Mouse (Mus musculus): ENCODE measurements around the gene Zkscan3. TPM values are rescaled to one million over a fixed set of nuclear protein-coding genes. Genes with fewer than 3 reads are reported as not detected.
"Not testable (repeated sequence)": the region's sequence is repeated elsewhere in the genome, so short reads cannot be mapped to it uniquely, and the experiment has no call there.

Zkscan3 gene
- polyA plus RNA-seq, 1 experiment from 2014 or later = 103 TPM

DNA sequence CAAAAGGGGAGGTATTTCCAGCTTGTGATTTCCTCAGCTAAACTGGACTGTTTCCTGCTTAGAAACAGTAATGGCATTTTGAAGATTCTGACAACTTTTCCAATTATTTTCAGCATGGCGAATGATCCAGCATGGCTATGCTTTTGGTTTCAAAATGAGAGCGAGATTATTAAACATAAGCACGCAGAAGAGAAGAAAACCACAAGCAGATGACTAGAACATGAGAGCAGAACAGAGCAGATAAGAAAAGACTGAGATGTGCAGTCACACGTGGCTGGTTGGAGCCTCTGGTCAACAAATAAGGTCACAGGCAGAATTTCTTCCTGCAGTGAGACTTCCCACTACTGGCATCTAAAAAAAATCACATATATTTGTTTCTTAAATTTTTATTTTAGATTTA lies 12.7 kb upstream of the Zkscan3 start:
- Histone ChIP-seq H3K9ac (replicated peaks) (no peak overlapping the region), H3K4me3 (replicated peaks) (no peak overlapping the region), H3K27me3 (no peaks in the 10 kb centered on the region), H3K4me1 (replicated peaks) (no peaks in the 10 kb centered on the region), H3K27ac (no peak overlapping the region), H3K36me3 (no peaks in the 10 kb centered on the region), H3K9me3 (no peaks in the 10 kb centered on the region), H3K4me2 (no peak overlapping the region)
- 83% methylated on average over 4 of the region's 4 CpGs for WGBS
- no peak for ATAC-seq (ENCODE audit: insufficient number of reproducible peaks, insufficient read depth, low FRiP score, low TSS enrichment, low read depth)

DNA sequence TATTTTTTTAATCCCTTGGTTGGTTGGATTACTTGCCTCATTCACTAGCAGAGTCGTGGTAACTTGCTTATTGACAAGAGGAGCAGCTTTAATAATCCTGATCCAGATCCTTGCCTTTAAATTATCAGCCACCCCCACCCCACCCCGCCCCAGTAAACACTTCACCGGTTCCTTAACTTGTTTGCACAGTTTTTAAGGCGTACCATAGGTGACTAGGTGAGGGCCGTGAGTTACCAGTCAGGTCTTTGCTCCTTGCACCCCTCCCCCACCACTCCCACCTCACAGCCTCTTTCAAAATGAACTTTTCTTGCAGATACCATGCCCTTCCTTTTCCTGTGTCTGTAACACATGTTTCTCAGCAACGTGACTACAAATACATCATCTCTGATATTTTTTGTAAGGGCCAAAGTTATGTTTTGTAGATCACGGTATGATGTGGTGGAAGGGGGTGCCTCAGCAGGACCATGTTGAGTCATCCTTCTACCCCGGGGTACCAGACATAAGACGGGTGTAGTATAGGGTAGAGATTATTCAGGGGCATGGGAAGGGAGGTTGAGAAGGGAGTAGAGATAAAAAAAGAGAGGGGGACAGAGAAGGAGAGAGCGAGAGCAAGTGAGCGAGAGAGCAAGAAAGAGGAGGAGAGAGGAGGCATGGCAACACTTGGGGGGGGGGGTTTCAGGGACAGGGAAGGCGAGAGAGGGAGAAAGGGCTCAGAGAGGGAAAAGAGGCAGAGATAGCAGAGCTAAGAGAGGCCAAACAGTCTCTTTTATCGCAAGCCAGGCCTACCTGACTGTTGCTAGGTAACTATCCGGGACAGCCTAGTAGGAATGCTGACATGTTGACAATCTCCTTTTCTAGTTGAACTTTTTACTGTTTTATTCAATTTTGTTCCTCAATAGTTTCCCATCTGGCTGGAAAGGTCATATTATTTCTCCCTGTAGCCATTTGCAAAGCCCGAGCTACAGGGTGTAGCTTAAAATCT lies 12.0 kb upstream of the Zkscan3 start:
- Histone ChIP-seq H3K27ac (no peak overlapping the region), H3K36me3 (no peaks in the 10 kb centered on the region), H3K4me2 (no peak overlapping the region), H3K9ac (replicated peaks) (no peak overlapping the region), H3K9me3 (no peaks in the 10 kb centered on the region), H3K4me1 (replicated peaks) (no peaks in the 10 kb centered on the region), H3K4me3 (replicated peaks) (no peak overlapping the region), H3K27me3 (no peaks in the 10 kb centered on the region)
- 77% methylated on average over 14 of the region's 15 CpGs for WGBS
- ATAC-seq (ENCODE audit: insufficient number of reproducible peaks, insufficient read depth, low FRiP score, low TSS enrichment, low read depth) = no peak

DNA sequence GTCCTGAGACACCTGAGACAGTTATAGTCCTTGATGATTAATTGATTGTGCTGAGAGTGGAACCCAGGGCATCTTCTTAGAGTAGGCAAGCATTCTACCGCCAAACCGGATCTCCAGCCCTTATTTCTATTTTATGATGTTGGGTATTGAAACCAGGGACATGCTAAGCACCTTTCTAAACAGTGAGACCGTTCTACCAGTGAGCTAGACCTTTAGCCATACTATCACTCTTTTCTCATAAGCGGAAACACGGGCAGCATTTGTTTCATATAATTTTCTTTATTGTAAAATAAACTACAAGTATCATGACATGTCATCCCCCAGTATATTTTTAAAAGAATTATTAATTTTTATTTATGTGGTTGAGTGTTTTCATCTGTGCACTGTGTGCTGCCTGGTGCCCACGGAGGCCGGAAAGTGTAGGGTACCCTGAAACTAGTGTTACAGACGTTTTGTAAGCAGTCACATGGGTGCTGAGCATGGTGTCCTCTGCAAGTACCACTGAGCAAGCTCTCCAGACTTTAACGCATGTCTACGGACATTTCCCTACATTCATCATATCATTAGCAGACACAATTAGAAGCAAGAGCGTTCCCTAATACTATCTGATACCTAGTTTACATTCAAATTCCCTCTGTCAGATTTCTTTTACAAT lies 6.4 kb upstream of the Zkscan3 start:
- Histone ChIP-seq H3K27me3 (no peaks in the 10 kb centered on the region), H3K36me3 (no peaks in the 10 kb centered on the region), H3K4me1 (replicated peaks) (0 out of 2 replicates have a peak, but pooled peaks cover 3% of the 10 kb centered on the region), H3K4me3 (replicated peaks) (peak overlapping the region; percentile 50), H3K27ac (peak overlapping the region; percentile 80), H3K9ac (replicated peaks) (0 out of 2 replicates have a peak overlapping the region, but pooled peaks have one; percentile 45), H3K9me3 (no peaks in the 10 kb centered on the region), H3K4me2 (peak overlapping the region; percentile 67)
- WGBS = 54% methylated on average over 11 of the region's 11 CpGs
- peak; percentile 60; the same call in 1 of the 2 replicates for ATAC-seq (ENCODE audit: insufficient number of reproducible peaks, insufficient read depth, low FRiP score, low TSS enrichment, low read depth)

DNA sequence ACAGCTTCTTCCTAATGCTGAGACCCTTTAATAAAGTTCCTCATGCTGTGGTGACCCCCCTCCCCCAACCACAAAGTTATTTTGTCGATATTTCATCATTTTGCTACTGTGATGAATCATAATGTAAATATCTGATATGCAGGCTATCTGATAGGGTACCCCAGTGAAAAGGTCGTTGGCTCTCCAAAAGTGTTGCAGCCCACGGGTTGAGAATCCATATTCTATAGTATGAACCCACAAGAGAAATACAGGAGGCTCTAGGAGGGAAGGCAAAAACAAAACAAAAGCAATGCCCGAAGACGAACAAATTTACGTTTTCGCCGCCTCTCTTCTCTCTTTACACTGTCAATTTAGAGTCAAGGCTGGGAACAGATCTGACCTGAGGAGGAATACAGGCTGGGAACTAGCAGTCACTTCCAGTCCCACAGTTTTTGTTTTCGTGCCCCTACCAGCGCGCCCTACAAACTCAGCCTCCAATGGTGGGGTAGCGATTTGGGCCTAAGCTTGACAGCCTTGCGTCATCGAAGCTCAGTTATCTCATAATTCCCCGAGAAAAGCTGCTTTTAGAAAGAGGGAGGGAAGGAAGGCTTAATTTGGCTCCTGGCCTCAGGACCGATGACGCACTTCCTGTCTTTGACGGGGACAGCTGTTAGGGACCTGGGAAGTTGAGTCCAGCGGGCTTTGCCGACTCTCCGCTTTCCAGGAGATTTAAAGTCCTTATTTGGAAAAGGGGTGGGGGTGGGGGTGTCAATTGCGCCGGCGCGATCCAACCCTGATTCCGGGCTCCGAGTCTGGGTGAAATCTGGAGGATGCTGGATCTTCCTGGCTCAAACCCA lies 5.6 kb upstream of the Zkscan3 start:
- Histone ChIP-seq H3K27me3 (no peaks in the 10 kb centered on the region), H3K4me1 (replicated peaks) (0 out of 2 replicates have a peak, but pooled peaks cover 3% of the 10 kb centered on the region), H3K4me3 (replicated peaks) (peak overlapping the region; percentile 50), H3K36me3 (no peaks in the 10 kb centered on the region), H3K4me2 (peak overlapping the region; percentile 67), H3K27ac (peak overlapping the region; percentile 80), H3K9ac (replicated peaks) (peak overlapping the region; percentile 63), H3K9me3 (no peaks in the 10 kb centered on the region)
- peak; percentile 92 for ATAC-seq (ENCODE audit: insufficient number of reproducible peaks, insufficient read depth, low FRiP score, low TSS enrichment, low read depth)
- 6% methylated on average over 27 of the region's 27 CpGs for WGBS

DNA sequence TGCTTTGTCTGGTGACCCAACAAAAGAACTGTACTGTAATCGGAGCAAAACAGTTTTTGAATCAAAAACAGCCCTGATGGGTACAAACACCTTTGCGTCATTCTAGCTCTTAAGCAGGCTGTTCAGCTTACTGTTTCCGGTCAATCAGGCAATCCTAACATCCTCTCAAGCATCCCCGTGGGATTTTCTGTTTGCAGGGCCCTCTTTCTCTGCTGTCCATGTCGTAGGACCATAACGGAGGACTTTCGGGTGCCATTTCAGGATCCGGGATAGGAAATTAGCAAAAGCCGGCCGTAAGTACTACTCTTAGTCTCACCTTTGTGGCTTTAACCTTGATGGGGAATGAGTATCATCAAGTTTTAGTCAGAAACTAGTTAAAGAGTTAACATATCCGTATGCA lies 4.8 kb upstream of the Zkscan3 start:
- H3K36me3 ChIP-seq = no peaks in the 10 kb centered on the region
- H3K4me1 ChIP-seq (replicated peaks) = 0 out of 2 replicates have a peak, but pooled peaks cover 3% of the 10 kb centered on the region
- WGBS = 78% methylated on average over 11 of the region's 11 CpGs
- no peak for ATAC-seq (ENCODE audit: insufficient number of reproducible peaks, insufficient read depth, low FRiP score, low TSS enrichment, low read depth)
- no peaks in the 10 kb centered on the region for H3K27me3 ChIP-seq
- peak overlapping the region; percentile 67 for H3K4me2 ChIP-seq
- no peak overlapping the region for H3K27ac ChIP-seq
- H3K4me3 ChIP-seq (replicated peaks) = no peak overlapping the region
- H3K9me3 ChIP-seq = no peaks in the 10 kb centered on the region
- no peak overlapping the region for H3K9ac ChIP-seq (replicated peaks)

DNA sequence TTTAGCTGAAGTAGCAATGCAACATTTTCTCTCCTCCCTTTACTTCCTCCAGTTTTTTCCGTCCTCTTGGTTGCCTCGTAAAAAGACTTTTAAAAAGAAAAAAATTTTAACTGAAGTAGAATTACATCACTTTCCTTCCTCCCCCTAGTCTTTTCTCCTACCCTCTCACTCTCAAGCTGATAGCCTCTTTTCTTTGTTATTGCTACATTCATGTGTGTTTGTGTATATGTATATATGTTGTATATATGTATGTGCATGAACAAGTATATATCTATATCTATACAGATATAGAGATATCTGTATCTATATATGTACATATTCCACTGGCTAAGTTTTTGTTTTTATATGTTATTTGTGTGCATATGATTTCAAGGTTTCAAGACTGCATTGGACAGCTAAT lies 293 bp upstream of the Zkscan3 start:
- Histone ChIP-seq H3K4me2 (peak overlapping the region; percentile 76), H3K4me1 (replicated peaks) (peaks cover 11% of the 10 kb centered on the region), H3K27ac (no peak overlapping the region; the same call in 1 of the 2 replicates), H3K36me3 (peaks cover 17% of the 10 kb centered on the region), H3K9ac (replicated peaks) (peak overlapping the region; percentile 81; the same call in 1 of the 2 replicates), H3K4me3 (replicated peaks) (peak overlapping the region; percentile 81), H3K9me3 (no peaks in the 10 kb centered on the region), H3K27me3 (no peaks in the 10 kb centered on the region)
- WGBS = 0% methylated on average over 2 of the region's 2 CpGs
- ATAC-seq (ENCODE audit: insufficient number of reproducible peaks, insufficient read depth, low FRiP score, low TSS enrichment, low read depth) = no peak

DNA sequence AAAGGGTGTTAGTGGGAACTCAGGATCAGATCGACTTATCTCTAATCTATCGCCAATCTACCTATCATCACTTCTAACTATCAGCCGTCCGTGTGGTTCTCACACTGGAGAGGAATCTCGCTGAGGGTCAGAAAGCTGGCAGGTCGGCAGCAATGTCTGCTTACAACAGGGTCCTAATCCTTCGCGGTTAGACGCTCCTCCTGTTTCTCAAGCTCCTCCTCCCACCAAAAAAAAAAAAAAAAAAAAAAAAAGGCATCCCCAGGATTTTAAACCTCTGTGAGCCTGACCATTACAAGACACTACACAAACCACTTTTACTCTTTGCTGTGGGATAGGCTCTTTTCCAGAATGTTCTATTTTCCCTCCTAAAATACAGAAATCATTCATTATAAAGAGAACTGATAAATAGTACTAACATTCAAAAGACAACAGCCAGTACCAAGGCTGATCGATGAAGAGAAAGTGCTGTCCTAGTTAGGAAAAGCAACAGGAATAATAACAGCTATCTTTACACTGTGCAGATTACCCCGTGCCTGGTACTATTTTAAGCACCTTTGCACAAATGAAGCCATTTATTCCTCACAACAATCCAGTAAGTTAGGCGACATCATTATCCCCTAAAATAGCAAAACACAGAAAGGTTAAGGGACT lies 794 bp downstream of the Zkscan3 start:
- Histone ChIP-seq H3K27ac (peak overlapping the region; percentile 76), H3K9me3 (no peaks in the 10 kb centered on the region), H3K4me1 (replicated peaks) (peaks cover 9% of the 10 kb centered on the region), H3K9ac (replicated peaks) (peak overlapping the region; percentile 81), H3K27me3 (no peaks in the 10 kb centered on the region), H3K4me3 (replicated peaks) (peak overlapping the region; percentile 81), H3K36me3 (peaks cover 22% of the 10 kb centered on the region), H3K4me2 (peak overlapping the region; percentile 76)
- 15% methylated on average over 12 of the region's 12 CpGs for WGBS
- peak; percentile 50 for ATAC-seq (ENCODE audit: insufficient number of reproducible peaks, insufficient read depth, low FRiP score, low TSS enrichment, low read depth)

DNA sequence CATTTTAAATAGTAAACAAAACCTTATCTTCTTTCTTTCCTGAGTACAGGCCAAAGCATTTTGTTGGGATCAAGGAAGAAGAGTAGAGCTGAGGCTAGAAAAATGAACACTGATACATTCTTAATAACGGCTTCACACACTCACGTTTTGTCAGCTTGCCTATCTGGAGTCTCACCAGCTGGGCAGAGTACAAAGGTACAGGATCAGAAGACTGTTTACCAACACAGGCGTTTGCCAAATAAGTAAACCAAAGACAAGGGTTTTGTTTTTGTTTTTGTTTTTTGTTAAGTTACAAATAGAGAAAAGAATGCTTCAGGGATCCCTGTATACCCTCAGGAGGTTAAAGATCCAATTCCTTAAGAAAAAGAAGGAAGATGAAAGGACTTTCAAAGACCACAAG lies 1.4 kb downstream of the Zkscan3 start:
- ATAC-seq (ENCODE audit: insufficient number of reproducible peaks, insufficient read depth, low FRiP score, low TSS enrichment, low read depth) = no peak
- Histone ChIP-seq H3K9me3 (no peaks in the 10 kb centered on the region), H3K9ac (replicated peaks) (no peak overlapping the region), H3K36me3 (peaks cover 28% of the 10 kb centered on the region), H3K4me2 (peak overlapping the region; percentile 76), H3K4me1 (replicated peaks) (peaks cover 9% of the 10 kb centered on the region), H3K4me3 (replicated peaks) (peak overlapping the region; percentile 81), H3K27ac (no peak overlapping the region), H3K27me3 (no peaks in the 10 kb centered on the region)
- 77% methylated on average over 3 of the region's 3 CpGs for WGBS

DNA sequence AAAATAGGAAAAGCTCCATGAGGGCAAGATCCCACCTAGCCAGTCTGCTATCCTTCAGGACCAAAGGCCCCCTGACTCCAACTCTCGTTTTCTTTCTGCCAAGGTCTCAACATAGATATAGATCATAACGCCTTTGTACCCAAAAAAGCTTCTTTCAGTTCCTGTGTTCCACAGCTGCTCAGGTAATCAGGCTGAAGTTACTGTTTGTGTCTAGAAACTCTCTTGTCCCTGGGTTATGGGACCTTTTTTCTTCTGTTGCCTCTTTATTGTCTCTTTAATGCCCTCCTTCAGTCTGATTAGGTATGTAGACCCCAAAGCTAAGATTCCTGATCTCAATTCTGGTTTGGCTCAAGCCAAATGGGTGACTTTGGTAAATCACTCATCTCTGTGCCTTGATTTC lies 5.1 kb downstream of the Zkscan3 start:
- H3K4me1 ChIP-seq (replicated peaks) = peaks cover 9% of the 10 kb centered on the region
- H3K4me2 ChIP-seq = no peak overlapping the region
- no peaks in the 10 kb centered on the region for H3K27me3 ChIP-seq
- no peak for ATAC-seq (ENCODE audit: insufficient number of reproducible peaks, insufficient read depth, low FRiP score, low TSS enrichment, low read depth)
- H3K9ac ChIP-seq (replicated peaks) = no peak overlapping the region
- H3K27ac ChIP-seq = no peak overlapping the region
- H3K4me3 ChIP-seq (replicated peaks) = no peak overlapping the region
- H3K9me3 ChIP-seq = no peaks in the 10 kb centered on the region
- WGBS = 88% methylated on average over 2 of the region's 2 CpGs
- peaks cover 61% of the 10 kb centered on the region for H3K36me3 ChIP-seq

DNA sequence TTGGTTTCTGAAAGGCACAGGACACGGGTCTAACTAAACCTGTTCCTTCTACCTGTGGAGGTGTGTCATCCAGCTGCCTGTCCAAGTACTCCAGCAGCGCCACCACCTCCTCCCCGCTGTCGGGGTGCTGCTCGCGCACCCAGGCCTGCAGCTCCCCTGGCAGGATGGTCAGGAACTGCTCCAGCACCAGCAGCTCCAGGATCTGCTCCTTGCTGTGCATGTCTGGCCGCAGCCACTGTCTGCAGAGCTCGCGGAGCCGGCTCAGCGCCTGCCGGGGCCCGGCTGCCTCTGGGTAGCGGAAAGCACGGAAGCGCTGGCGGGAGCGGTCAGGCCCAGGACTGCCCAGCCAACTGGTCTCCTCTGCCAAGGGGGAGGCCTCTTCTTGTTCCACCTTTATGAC lies 6.5 kb downstream of the Zkscan3 start:
- not testable (repeated sequence) for H3K4me3 ChIP-seq (replicated peaks); H3K9me3 ChIP-seq; H3K27ac ChIP-seq; H3K27me3 ChIP-seq; ATAC-seq (ENCODE audit: insufficient number of reproducible peaks, insufficient read depth, low FRiP score, low TSS enrichment, low read depth); H3K9ac ChIP-seq (replicated peaks); H3K4me2 ChIP-seq; H3K4me1 ChIP-seq (replicated peaks)
- peaks cover 76% of the 10 kb centered on the region for H3K36me3 ChIP-seq
- 93% methylated on average over 18 of the region's 18 CpGs for WGBS
